15 mouse cellular contexts compared by ENCODE assay signal in genomic region chr11:88431363-88432269, GRCm38 (mm10).
A peak's percentile ranks its signal among the peaks of the same experiment; 100 is the strongest.
DNase-seq lines count a peak whose midpoint lies in the region; ATAC-seq and TF ChIP-seq lines count a peak whose summit lies in the region.
"Had no signal": no experiment of that assay in that cellular context is flagged by ENCODE, and none has a peak within 500 bp of the region (broad histone marks: within the 10 kb centered on the region; RNA-seq: fewer than 3 reads in every experiment).

No protein-coding gene starts in this region.

- intact Hi-C loops in left cerebral cortex, postnatal 14 days (cut with DNase I), result no loop called here

- H3K4me1 ChIP-seq in lung, embryonic 14.5 days (ENCODE audit: insufficient read depth), result peaks cover 9% of the 10 kb centered on the region
- H3K4me1 ChIP-seq in forebrain, embryonic 16.5 days (replicated peaks; ENCODE audit: control insufficient read depth, insufficient read depth, low read length), result peaks cover 38% of the 10 kb centered on the region
- peaks cover 16% of the 10 kb centered on the region for H3K4me1 ChIP-seq in midbrain, embryonic 11.5 days (ENCODE audit: control insufficient read depth, insufficient read depth, low read length)

- no peak overlapping the region for H3K4me2 ChIP-seq in lung, embryonic 14.5 days
- H3K4me2 ChIP-seq in forebrain, embryonic 16.5 days (ENCODE audit: low read length), result peak overlapping the region; percentile 3; the same call in 1 of the 2 replicates
- no peak overlapping the region for H3K4me2 ChIP-seq in midbrain, embryonic 11.5 days
- H3K4me2 ChIP-seq: embryonic facial prominence, embryonic 12.5 days; limb, embryonic 13.5 days had no signal

- no peaks in the 10 kb centered on the region for H3K36me3 ChIP-seq in lung, embryonic 14.5 days (ENCODE audit: insufficient read depth)
- no peaks in the 10 kb centered on the region for H3K36me3 ChIP-seq in forebrain, embryonic 16.5 days (ENCODE audit: control insufficient read depth, insufficient read depth)
- H3K36me3 ChIP-seq in midbrain, embryonic 11.5 days (ENCODE audit: control insufficient read depth, insufficient read depth, low read length), result no peaks in the 10 kb centered on the region
- H3K36me3 ChIP-seq: embryonic facial prominence, embryonic 12.5 days; limb, embryonic 13.5 days had no signal

- no peaks in the 10 kb centered on the region for H3K27me3 ChIP-seq in lung, embryonic 14.5 days (ENCODE audit: insufficient read depth, low read length)
- H3K27me3 ChIP-seq in forebrain, embryonic 16.5 days (replicated peaks; ENCODE audit: control insufficient read depth, insufficient read depth, low read length), result no peaks in the 10 kb centered on the region
- no peaks in the 10 kb centered on the region for H3K27me3 ChIP-seq in midbrain, embryonic 11.5 days (ENCODE audit: control insufficient read depth, insufficient read depth, low read length)
- H3K27me3 ChIP-seq: embryonic facial prominence, embryonic 12.5 days had no signal

- ATAC-seq in lung, embryonic 14.5 days (ENCODE audit: insufficient read depth), result no peak
- peak; percentile 78 for ATAC-seq in forebrain, embryonic 16.5 days
- no peak; the same call in 1 of the 2 replicates for ATAC-seq in midbrain, embryonic 11.5 days (ENCODE audit: low FRiP score)
- ATAC-seq: lung, postnatal 0 days had no signal

- DNase-seq in lung, embryonic 14.5 days, result peak; percentile 68
- no peak for DNase-seq in lung, postnatal 10 days
- no peak for DNase-seq in midbrain, embryonic 11.5 days (ENCODE audit: low spot score, missing footprints)
- DNase-seq in gastrocnemius, postnatal 10 days, result no peak
- no peak for DNase-seq in left cerebral cortex, postnatal 14 days (ENCODE audit: low spot score in 2 of 2)
- DNase-seq in gastrocnemius, postnatal 25 days, result no peak
- DNase-seq: adrenal gland, postnatal 14 days; cerebellum, adult 11 months; gastrocnemius, adult 2 months; kidney, adult 18-20 months; layer of hippocampus, adult 9-11 months had no signal

- no peak overlapping the region; the same call in 1 of the 2 replicates for H3K27ac ChIP-seq in lung, embryonic 14.5 days (ENCODE audit: low read depth)
- peak overlapping the region; percentile 16 for H3K27ac ChIP-seq in forebrain, embryonic 16.5 days (ENCODE audit: low read length)
- peak overlapping the region; percentile 10; the same call in 1 of the 2 replicates for H3K27ac ChIP-seq in midbrain, embryonic 11.5 days (ENCODE audit: low read depth, low read length)
- H3K27ac ChIP-seq: embryonic facial prominence, embryonic 12.5 days; gastrocnemius, adult 2 months; limb, embryonic 13.5 days had no signal

- no peak overlapping the region for H3K9ac ChIP-seq in lung, embryonic 14.5 days
- H3K9ac ChIP-seq in forebrain, embryonic 16.5 days (replicated peaks; ENCODE audit: low read depth, low read length), result no peak overlapping the region
- H3K9ac ChIP-seq in midbrain, embryonic 11.5 days (ENCODE audit: low read length), result no peak overlapping the region
- H3K9ac ChIP-seq: embryonic facial prominence, embryonic 12.5 days; limb, embryonic 13.5 days had no signal

- no peak overlapping the region for H3K4me3 ChIP-seq in lung, embryonic 14.5 days (ENCODE audit: low read depth, low read length)
- H3K4me3 ChIP-seq in forebrain, embryonic 16.5 days (replicated peaks; ENCODE audit: low read length), result no peak overlapping the region
- no peak overlapping the region for H3K4me3 ChIP-seq in midbrain, embryonic 11.5 days (ENCODE audit: low read depth, low read length)
- H3K4me3 ChIP-seq: embryonic facial prominence, embryonic 12.5 days; gastrocnemius, adult 2 months; limb, embryonic 13.5 days had no signal

- no peaks in the 10 kb centered on the region for H3K9me3 ChIP-seq in lung, embryonic 14.5 days (ENCODE audit: low read depth, low read length)
- H3K9me3 ChIP-seq in forebrain, embryonic 16.5 days (ENCODE audit: control insufficient read depth, low read length), result no peaks in the 10 kb centered on the region
- no peaks in the 10 kb centered on the region for H3K9me3 ChIP-seq in midbrain, embryonic 11.5 days (ENCODE audit: control insufficient read depth, low read length)
- H3K9me3 ChIP-seq: embryonic facial prominence, embryonic 12.5 days; limb, embryonic 13.5 days had no signal

- no peak for TF ChIP-seq CTCF in lung, embryonic 14.5 days (IDR thresholded peaks at IDR 0.05; ENCODE audit: low read depth)

- 63% methylated on average over 22 of the region's 22 CpGs for WGBS in lung, embryonic 14.5 days
- 21% methylated on average over 22 of the region's 22 CpGs for WGBS in forebrain, embryonic 16.5 days
- 79% methylated on average over 22 of the region's 22 CpGs for WGBS in midbrain, embryonic 11.5 days
